In genomic region chr2:157073378-157074052, GRCm38 (mm10) we compare ENCODE assay signal across 9 mouse cellular contexts. TPM values are rescaled to one million over a fixed set of nuclear protein-coding genes. Genes with fewer than 3 reads are reported as not detected.
DNase-seq lines count a peak whose midpoint lies in the region; ATAC-seq and TF ChIP-seq lines count a peak whose summit lies in the region.
"Had no signal": no experiment of that assay in that cellular context is flagged by ENCODE, and none has a peak within 500 bp of the region (broad histone marks: within the 10 kb centered on the region; RNA-seq: fewer than 3 reads in every experiment).

No protein-coding gene starts in this region.

- TF ChIP-seq POLR2A in cerebellum, adult 2 months (IDR thresholded peaks at IDR 0.05; ENCODE audit: borderline replicate concordance, insufficient read depth, low read length), result no peak
- no peak for TF ChIP-seq POLR2A in small intestine, adult 2 months (IDR thresholded peaks at IDR 0.05; ENCODE audit: low read depth, low read length)

- peaks cover 51% of the 10 kb centered on the region for H3K4me1 ChIP-seq in cerebellum, adult 2 months (ENCODE audit: control insufficient read depth, insufficient read depth, low read length)
- peaks cover 100% of the 10 kb centered on the region for H3K4me1 ChIP-seq in megakaryocyte, embryonic 14.5 days
- peaks cover 93% of the 10 kb centered on the region for H3K4me1 ChIP-seq in heart, embryonic 13.5 days
- peaks cover 58% of the 10 kb centered on the region for H3K4me1 ChIP-seq in small intestine, adult 2 months (ENCODE audit: control insufficient read depth, insufficient read depth, insufficient read length, low read length)

- H3K36me3 ChIP-seq in megakaryocyte, embryonic 14.5 days (replicated peaks; ENCODE audit: low read length), result peaks cover 22% of the 10 kb centered on the region
- peaks cover 20% of the 10 kb centered on the region for H3K36me3 ChIP-seq in heart, embryonic 13.5 days
- H3K36me3 ChIP-seq in small intestine, adult 2 months (ENCODE audit: control insufficient read depth, insufficient read depth, low read length), result no peaks in the 10 kb centered on the region

- DNase-seq in cerebellum, adult 2 months, result peak in 1 of 2 experiments; percentile 47
- no peak for DNase-seq in thymus, postnatal 10 days (ENCODE audit: low spot score in 2 of 2)
- no peak for DNase-seq in ovary, adult 18-20 months (ENCODE audit: low spot score)

- ATAC-seq in cerebellum, adult (ENCODE audit: insufficient number of reproducible peaks, low FRiP score, low TSS enrichment), result no peak
- ATAC-seq in megakaryocyte, adult 5-6 weeks (ENCODE audit: poor library complexity, severe bottlenecking), result no peak
- no peak for ATAC-seq in heart, embryonic 13.5 days (ENCODE audit: extremely low read depth, insufficient number of reproducible peaks, low FRiP score, low TSS enrichment)

- H3K4me3 ChIP-seq in cerebellum, adult 2 months (replicated peaks; ENCODE audit: insufficient read depth, low read depth, low read length), result peak overlapping the region; percentile 26
- H3K4me3 ChIP-seq in megakaryocyte, embryonic 14.5 days (replicated peaks), result peak overlapping the region; percentile 66
- no peak overlapping the region for H3K4me3 ChIP-seq in heart, embryonic 13.5 days
- H3K4me3 ChIP-seq in small intestine, adult 2 months (ENCODE audit: low read depth, low read length), result no peak overlapping the region

- H3K27me3 ChIP-seq in cerebellum, adult 2 months (ENCODE audit: control insufficient read depth, insufficient read depth, low read length), result no peaks in the 10 kb centered on the region
- H3K27me3 ChIP-seq in megakaryocyte, embryonic 14.5 days (replicated peaks), result peaks cover 13% of the 10 kb centered on the region
- no peaks in the 10 kb centered on the region for H3K27me3 ChIP-seq in heart, embryonic 13.5 days (replicated peaks)
- peaks cover 11% of the 10 kb centered on the region for H3K27me3 ChIP-seq in small intestine, adult 2 months (ENCODE audit: control insufficient read depth, insufficient read depth, low read length)

- peak overlapping the region; percentile 97 for H3K27ac ChIP-seq in cerebellum, adult 2 months (ENCODE audit: insufficient read depth, low read length)
- H3K27ac ChIP-seq in heart, embryonic 13.5 days (replicated peaks), result peak overlapping the region; percentile 52
- H3K27ac ChIP-seq in small intestine, adult 2 months (ENCODE audit: insufficient read depth, low read depth, low read length), result 0 out of 2 replicates have a peak overlapping the region, but pooled peaks have one; percentile 2

- H3K9ac ChIP-seq in heart, embryonic 13.5 days, result peak overlapping the region; percentile 70

- TF ChIP-seq CTCF in cerebellum, adult 2 months (IDR thresholded peaks at IDR 0.05; ENCODE audit: borderline replicate concordance, insufficient read depth, low read depth, low read length), result no peak
- no peak for TF ChIP-seq CTCF in small intestine, adult 2 months (IDR thresholded peaks at IDR 0.05; ENCODE audit: extremely low read depth, insufficient read length, insufficient replicate concordance, low read depth, low read length)

- H3K9me3 ChIP-seq in megakaryocyte, embryonic 14.5 days, result no peaks in the 10 kb centered on the region
- H3K9me3 ChIP-seq in heart, embryonic 13.5 days, result no peaks in the 10 kb centered on the region

- H3K4me2 ChIP-seq in heart, embryonic 13.5 days, result 0 out of 2 replicates have a peak overlapping the region, but pooled peaks have one; percentile 90

- WGBS in cerebellum, adult 2 months, result 18% methylated on average over 9 of the region's 9 CpGs
- WGBS in heart, embryonic 13.5 days, result 45% methylated on average over 9 of the region's 9 CpGs
- WGBS in small intestine, adult 2 months, result 73% methylated on average over 9 of the region's 9 CpGs

RNA-seq across cellular contexts. Expression of gene Soga1, which starts 5.5 kb away (rescaled TPM):
- polyA plus RNA-seq in cerebellum, adult 2 months (2012; rRNA removed), result 38.3 and 50.1 TPM in 2 replicates
- polyA plus RNA-seq in megakaryocyte, embryonic 14.5 days (2012; ENCODE audit: insufficient read depth, low replicate concordance), result 3.8 and 5.8 TPM in 2 replicates
- 1.1 and 1.3 TPM in 2 replicates for total RNA-seq in megakaryocyte, adult 5-6 weeks (2015)
- total RNA-seq in megakaryocyte, adult 5-6 weeks (2017), result 1.6 and 1.7 TPM in 2 replicates
- polyA plus RNA-seq in heart, embryonic 13.5 days (2015; fragmentation: Nextera tagmentation; extraction: Ambion mirVana), result 2.6 TPM in 2 replicates
- 4.6 and 6.3 TPM in 2 replicates for polyA plus RNA-seq in small intestine, adult 2 months (2012; rRNA removed)

RNA-seq across cellular contexts. Expression of gene Tldc2, which starts 13.3 kb away (rescaled TPM):
- polyA plus RNA-seq in cerebellum, adult 2 months (2012; rRNA removed), result 6.0 and 7.1 TPM in 2 replicates
- not detected in 2 replicates for polyA plus RNA-seq in megakaryocyte, embryonic 14.5 days (2012; ENCODE audit: insufficient read depth, low replicate concordance)
- not detected in 2 replicates for total RNA-seq in megakaryocyte, adult 5-6 weeks (2015)
- not detected in 2 replicates for total RNA-seq in megakaryocyte, adult 5-6 weeks (2017)
- polyA plus RNA-seq in heart, embryonic 13.5 days (2015; fragmentation: Nextera tagmentation; extraction: Ambion mirVana), result not detected in 2 replicates
- 8.8 and 12.4 TPM in 2 replicates for polyA plus RNA-seq in small intestine, adult 2 months (2012; rRNA removed)
- total RNA-seq: left cerebral cortex, postnatal 36 days had no signal

Comparison
In these comparisons a context has a peak if more than half of its experiments do, and no peak if none do; other contexts are left out.
1. H3K27ac ChIP-seq: peak in every context shown above with its lines; median percentile 97 in cerebellum, adult 2 months; 52 in heart, embryonic 13.5 days; 2 in small intestine, adult 2 months.
2. H3K4me3 ChIP-seq: peak in cerebellum, adult 2 months (single experiment) and megakaryocyte, embryonic 14.5 days (single experiment); none in heart, embryonic 13.5 days (single experiment) and small intestine, adult 2 months (single experiment).